Mouse (Mus musculus) lung, adult 2 months (tissue): ENCODE measurements around the gene Tmprss9.

ENCODE experiments used
- CTCF ChIP-seq: fragments of 200-500 bp; IDR thresholded peaks from 2 replicates; pipeline ENCODE4 v1.5.1; 2011; ENCODE audit warnings: mild to moderate bottlenecking, low read length, control low read depth; ENCODE audit not compliant: insufficient read depth
- POLR2A ChIP-seq: fragments of 200-500 bp; IDR thresholded peaks from 2 replicates; pipeline ENCODE4 v1.6.1; 2011; ENCODE audit warnings: low read depth, mild to moderate bottlenecking, control low read depth, low read length, borderline replicate concordance; ENCODE audit errors: extremely low read depth

DNA sequence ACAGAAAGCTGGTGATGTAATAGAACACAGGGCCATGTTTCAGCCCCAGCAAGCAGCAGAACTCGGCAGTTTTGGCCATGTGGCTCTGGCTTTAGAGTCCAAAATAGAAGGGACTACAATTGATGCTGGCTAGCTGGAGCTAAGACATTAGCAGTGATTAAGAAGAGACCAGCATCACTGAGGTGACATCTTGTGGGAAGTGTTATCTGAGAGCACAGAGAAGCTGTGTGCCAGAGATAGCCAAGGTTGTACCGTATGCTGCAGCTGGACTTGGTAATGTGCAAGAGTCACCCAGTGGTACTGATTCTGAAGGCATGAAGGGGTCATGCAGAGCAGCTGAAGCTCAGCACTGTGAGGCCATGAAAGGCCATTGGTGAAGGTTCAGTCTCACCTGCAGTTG, 43.6 kb downstream of the Tmprss9 start:
- TF ChIP-seq CTCF (no peak), POLR2A (no peak)
